In the genomic region with DNA sequence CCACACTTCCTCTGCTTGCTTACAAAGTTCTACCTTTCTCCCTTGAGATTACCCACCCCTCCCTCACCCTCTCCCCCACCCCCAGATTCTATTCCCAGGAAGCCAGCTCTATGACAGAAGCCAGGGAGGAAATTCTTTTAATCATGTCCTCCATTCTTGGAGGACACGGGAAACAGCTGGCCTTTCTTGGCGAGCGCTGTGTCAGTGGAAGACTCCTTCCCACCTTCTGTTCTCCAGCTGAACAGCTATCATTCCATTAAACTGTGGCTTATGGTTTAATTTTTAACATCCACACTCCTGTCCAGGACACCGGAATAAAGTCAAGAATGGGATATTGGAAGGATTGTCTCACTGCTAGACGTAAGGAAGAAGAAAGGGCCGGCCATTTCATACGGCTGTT, we compare ENCODE assay signal across 12 mouse cellular contexts. TPM values are rescaled to one million over a fixed set of nuclear protein-coding genes. Genes with fewer than 3 reads are reported as not detected.
DNase-seq lines count a peak whose midpoint lies in the region; ATAC-seq lines count a peak whose summit lies in the region.
"Had no signal": no experiment of that assay in that cellular context is flagged by ENCODE, and none has a peak within 500 bp of the region (broad histone marks: within the 10 kb centered on the region; RNA-seq: fewer than 3 reads in every experiment).

No protein-coding gene starts in this region.

- H3K4me3 ChIP-seq in embryonic facial prominence, embryonic 15.5 days (replicated peaks) = no peak overlapping the region
- no peak overlapping the region for H3K4me3 ChIP-seq in intestine, embryonic 14.5 days (ENCODE audit: low read depth, low read length)
- no peak overlapping the region for H3K4me3 ChIP-seq in limb, embryonic 15.5 days
- H3K4me3 ChIP-seq: liver, embryonic 13.5 days had no signal

- 0 out of 2 replicates have a peak, but pooled peaks cover 5% of the 10 kb centered on the region for H3K4me1 ChIP-seq in embryonic facial prominence, embryonic 15.5 days
- 0 out of 2 replicates have a peak, but pooled peaks cover 6% of the 10 kb centered on the region for H3K4me1 ChIP-seq in intestine, embryonic 14.5 days (replicated peaks; ENCODE audit: control insufficient read depth, insufficient read depth, low read length)
- peaks cover 17% of the 10 kb centered on the region for H3K4me1 ChIP-seq in limb, embryonic 15.5 days
- H3K4me1 ChIP-seq: liver, embryonic 13.5 days had no signal

- H3K9me3 ChIP-seq in embryonic facial prominence, embryonic 15.5 days (replicated peaks) = no peaks in the 10 kb centered on the region
- H3K9me3 ChIP-seq in intestine, embryonic 14.5 days (ENCODE audit: control insufficient read depth, low read length) = no peaks in the 10 kb centered on the region
- H3K9me3 ChIP-seq in limb, embryonic 15.5 days = no peaks in the 10 kb centered on the region
- H3K9me3 ChIP-seq: G1E; liver, embryonic 13.5 days had no signal

- no peaks in the 10 kb centered on the region for H3K36me3 ChIP-seq in embryonic facial prominence, embryonic 15.5 days
- H3K36me3 ChIP-seq in intestine, embryonic 14.5 days (ENCODE audit: control insufficient read depth, insufficient read depth, low read length) = no peaks in the 10 kb centered on the region
- H3K36me3 ChIP-seq in limb, embryonic 15.5 days = no peaks in the 10 kb centered on the region
- H3K36me3 ChIP-seq: G1E; liver, embryonic 13.5 days had no signal

- no peak overlapping the region for H3K9ac ChIP-seq in embryonic facial prominence, embryonic 15.5 days
- no peak overlapping the region for H3K9ac ChIP-seq in intestine, embryonic 14.5 days (ENCODE audit: low read length)
- no peak overlapping the region for H3K9ac ChIP-seq in limb, embryonic 15.5 days
- H3K9ac ChIP-seq: liver, embryonic 13.5 days had no signal

- peak; percentile 60 for DNase-seq in brain, adult 2 months (ENCODE audit: low read depth, low spot score)
- no peak for DNase-seq in intestine, embryonic 14.5 days (ENCODE audit: low spot score)
- DNase-seq in cerebellum, adult 11 months = no peak
- DNase-seq in B cell, adult 2 months = no peak
- DNase-seq in yolk sac, embryonic 10.5 days (ENCODE audit: low spot score) = no peak
- DNase-seq in ovary, postnatal 10 days (ENCODE audit: low spot score) = no peak
- DNase-seq: embryo, embryonic 11 days; liver, embryonic 13.5 days; midbrain, embryonic 14.5 days had no signal

- 61% methylated on average over 7 of the region's 7 CpGs for WGBS in embryonic facial prominence, embryonic 15.5 days
- 55% methylated on average over 7 of the region's 7 CpGs for WGBS in intestine, embryonic 14.5 days
- 57% methylated on average over 7 of the region's 7 CpGs for WGBS in limb, embryonic 15.5 days

- peak overlapping the region; percentile 24; the same call in 1 of the 2 replicates for H3K27ac ChIP-seq in embryonic facial prominence, embryonic 15.5 days (replicated peaks)
- peak overlapping the region; percentile 17; the same call in 1 of the 2 replicates for H3K27ac ChIP-seq in intestine, embryonic 14.5 days (ENCODE audit: low read depth)
- H3K27ac ChIP-seq in limb, embryonic 15.5 days = peak overlapping the region; percentile 81
- H3K27ac ChIP-seq: liver, embryonic 13.5 days had no signal

- ATAC-seq in embryonic facial prominence, embryonic 15.5 days (ENCODE audit: insufficient number of reproducible peaks, low FRiP score, low TSS enrichment, low read depth) = no peak
- 0 out of 2 replicates have a peak, but pooled peaks have one; percentile 36 for ATAC-seq in intestine, embryonic 14.5 days (replicated peaks; ENCODE audit: low FRiP score, low TSS enrichment, low read depth)
- 0 out of 2 replicates have a peak, but pooled peaks have one; percentile 53 for ATAC-seq in limb, embryonic 15.5 days (ENCODE audit: insufficient number of reproducible peaks, low FRiP score, low TSS enrichment, low read depth)

- H3K27me3 ChIP-seq in embryonic facial prominence, embryonic 15.5 days = no peaks in the 10 kb centered on the region
- H3K27me3 ChIP-seq in intestine, embryonic 14.5 days (replicated peaks; ENCODE audit: control insufficient read depth, insufficient read depth, low read length) = no peaks in the 10 kb centered on the region
- no peaks in the 10 kb centered on the region for H3K27me3 ChIP-seq in limb, embryonic 15.5 days
- H3K27me3 ChIP-seq: liver, embryonic 13.5 days had no signal

- no peak overlapping the region for H3K4me2 ChIP-seq in embryonic facial prominence, embryonic 15.5 days (replicated peaks)
- no peak overlapping the region for H3K4me2 ChIP-seq in intestine, embryonic 14.5 days (ENCODE audit: low read length)
- no peak overlapping the region for H3K4me2 ChIP-seq in limb, embryonic 15.5 days
- H3K4me2 ChIP-seq: liver, embryonic 13.5 days had no signal

RNA-seq across cellular contexts. Expression of a gene that starts 59.0 kb away (rescaled TPM):
- polyA plus RNA-seq in embryonic facial prominence, embryonic 15.5 days (2015; fragmentation: Nextera tagmentation; extraction: Ambion mirVana) = 2.3 and 2.5 TPM in 2 replicates
- 1.2 and 1.6 TPM in 2 replicates for polyA plus RNA-seq in intestine, embryonic 14.5 days (2014; fragmentation: Nextera tagmentation; extraction: Ambion mirVana)
- 1.8 TPM in 2 replicates for polyA plus RNA-seq in limb, embryonic 15.5 days (2015; fragmentation: Nextera tagmentation; extraction: Ambion mirVana)

Comparison
In these comparisons a context has a peak if more than half of its experiments do, and no peak if none do; other contexts are left out.
1. H3K27ac ChIP-seq: peak in every context shown above with its lines; median percentile 81 in limb, embryonic 15.5 days; 24 in embryonic facial prominence, embryonic 15.5 days; 17 in intestine, embryonic 14.5 days.